Mouse (Mus musculus) liver, postnatal 0 days (tissue): ENCODE measurements at regions not wholly inside any gene's neighbourhood (a gene's known extent, or its start where the extent isn't known, plus 50 kb on each side); places are given as distances from the start of the nearest gene placed in this dataset.
A peak's percentile ranks its signal among the peaks of the same experiment; 100 is the strongest.

ENCODE experiments used
- ATAC-seq: fragments of 200-750 bp; cut with Nextera tagmentation; 2 replicates; pipeline ENCODE4 v1.8.0; 2017; ENCODE audit warnings: mild to moderate bottlenecking, moderate library complexity
- DNase-seq: peaks from one replicate; pipeline ENCODE4 v3.0.0-alpha.2; 2016
- H3K27ac ChIP-seq: fragments of 300-500 bp; sonication (generic); 2 replicates; pipeline ENCODE4 v1.5.1; 2014; ENCODE audit warnings: antibody characterized with exemption, moderate library complexity, mild to moderate bottlenecking, low read depth
- H3K27me3 ChIP-seq: fragments of 300-500 bp; sonication (generic); 2 replicates; pipeline ENCODE4 v1.6.1; 2014; ENCODE audit warnings: low read length, control low read depth, mixed read lengths; ENCODE audit not compliant: insufficient read depth
- H3K36me3 ChIP-seq: fragments of 300-500 bp; sonication (generic); replicated peaks from 2 replicates; pipeline ENCODE4 v1.6.1; 2014; ENCODE audit warnings: mild to moderate bottlenecking, control low read depth, low read length, moderate library complexity, mixed read lengths; ENCODE audit not compliant: insufficient read depth
- H3K4me1 ChIP-seq: fragments of 300-500 bp; sonication (generic); 2 replicates; pipeline ENCODE4 v1.6.1; 2014; ENCODE audit warnings: antibody characterized with exemption, mild to moderate bottlenecking, control low read depth; ENCODE audit not compliant: insufficient read depth
- H3K4me2 ChIP-seq: fragments of 300-500 bp; sonication (generic); 2 replicates; pipeline ENCODE4 v1.6.1; 2014; ENCODE audit warnings: low read depth, mild to moderate bottlenecking, low read length, moderate library complexity, mixed read lengths
- H3K4me3 ChIP-seq: fragments of 300-500 bp; sonication (generic); 2 replicates; pipeline ENCODE4 v1.5.1; 2014; ENCODE audit warnings: low read depth, low read length
- H3K9ac ChIP-seq: fragments of 300-500 bp; sonication (generic); replicated peaks from 2 replicates; pipeline ENCODE4 v1.6.1; 2014; ENCODE audit warnings: mild to moderate bottlenecking, moderate library complexity
- H3K9me3 ChIP-seq: fragments of 300-500 bp; sonication (generic); 2 replicates; pipeline ENCODE4 v1.6.1; 2016; ENCODE audit warnings: mild to moderate bottlenecking, control low read depth, low read length, mixed read lengths
- CTCF ChIP-seq: sonication (generic); IDR thresholded peaks from 2 replicates; pipeline ENCODE4 v1.5.1; 2016; ENCODE audit warnings: antibody characterized with exemption, low read depth
- EP300 ChIP-seq: IDR thresholded peaks from 2 replicates; pipeline ENCODE4 v1.6.1; 2016; ENCODE audit warnings: antibody characterized with exemption, low read depth, mild to moderate bottlenecking
- WGBS: fragments of 180-500 bp; shearing (Covaris S2); extraction: QIAGEN DNeasy Blood & Tissue Kit; methylation state at CpG from one replicate; pipeline ENCODE4 v1.1.7; 2014; ENCODE audit not compliant: insufficient replicate concordance; 5-methylcytosine and 5-hydroxymethylcytosine counted together

- ATAC-seq: no peak
- 44% methylated on average over 9 of the region's 9 CpGs for WGBS
- no peak overlapping the region for H3K9ac ChIP-seq
- H3K27ac ChIP-seq: no peak overlapping the region
- H3K36me3 ChIP-seq: no peaks in the 10 kb centered on the region
- peak; percentile 48 for DNase-seq
- H3K4me2 ChIP-seq: no peak overlapping the region
- no peaks in the 10 kb centered on the region for H3K4me1 ChIP-seq
- no peaks in the 10 kb centered on the region for H3K27me3 ChIP-seq
- TF ChIP-seq EP300: no peak
- TF ChIP-seq CTCF: peak; percentile 56
- no peak overlapping the region for H3K4me3 ChIP-seq
- H3K9me3 ChIP-seq: no peaks in the 10 kb centered on the region
Observed at GRCm38 (mm10) chr15:71240647-71241351, 2593.6 kb upstream of the Gm6569 start.

GRCm38 (mm10) chr15:71243539-71243938 is 2590.8 kb upstream of the Gm6569 start:
- 70% methylated on average over 9 of the region's 9 CpGs for WGBS
- Histone ChIP-seq H3K9ac (no peak overlapping the region), H3K4me2 (no peak overlapping the region), H3K36me3 (no peaks in the 10 kb centered on the region), H3K4me3 (no peak overlapping the region), H3K27me3 (no peaks in the 10 kb centered on the region), H3K4me1 (no peaks in the 10 kb centered on the region), H3K27ac (no peak overlapping the region), H3K9me3 (no peaks in the 10 kb centered on the region)
- no peak for TF ChIP-seq EP300
- TF ChIP-seq CTCF: no peak
- no peak for DNase-seq
- ATAC-seq: no peak

GRCm38 (mm10) chr15:71275876-71276565 is 2558.3 kb upstream of the Gm6569 start:
- H3K4me1 ChIP-seq: no peaks in the 10 kb centered on the region
- H3K9me3 ChIP-seq: no peaks in the 10 kb centered on the region
- TF ChIP-seq EP300 (no peak), CTCF (no peak)
- DNase-seq: no peak
- no peak overlapping the region for H3K9ac ChIP-seq
- H3K36me3 ChIP-seq: no peaks in the 10 kb centered on the region
- ATAC-seq: no peak
- no peak overlapping the region for H3K4me2 ChIP-seq
- no peak overlapping the region for H3K27ac ChIP-seq
- no peak overlapping the region for H3K4me3 ChIP-seq
- WGBS: 84% methylated on average over 2 of the region's 2 CpGs
- no peaks in the 10 kb centered on the region for H3K27me3 ChIP-seq

- TF ChIP-seq EP300 (no peak), CTCF (no peak)
- DNase-seq (no peak), ATAC-seq (no peak)
- 64% methylated on average over 2 of the region's 2 CpGs for WGBS
- no peak overlapping the region for H3K9ac ChIP-seq
- H3K4me2 ChIP-seq: no peak overlapping the region
- H3K27me3 ChIP-seq: no peaks in the 10 kb centered on the region
- no peak overlapping the region for H3K4me3 ChIP-seq
- H3K36me3 ChIP-seq: no peaks in the 10 kb centered on the region
- H3K27ac ChIP-seq: no peak overlapping the region
- H3K4me1 ChIP-seq: no peaks in the 10 kb centered on the region
- H3K9me3 ChIP-seq: no peaks in the 10 kb centered on the region
Observed at GRCm38 (mm10) chr15:71276566-71276912, 2557.8 kb upstream of the Gm6569 start.

GRCm38 (mm10) chr15:71277388-71277787 is 2557.0 kb upstream of the Gm6569 start:
- TF ChIP-seq CTCF: no peak
- TF ChIP-seq EP300: no peak
- no peaks in the 10 kb centered on the region for H3K9me3 ChIP-seq
- no peaks in the 10 kb centered on the region for H3K27me3 ChIP-seq
- H3K4me3 ChIP-seq: no peak overlapping the region
- DNase-seq (no peak), ATAC-seq (no peak)
- no peaks in the 10 kb centered on the region for H3K4me1 ChIP-seq
- no peak overlapping the region for H3K4me2 ChIP-seq
- no peak overlapping the region for H3K9ac ChIP-seq
- 69% methylated on average over 2 of the region's 2 CpGs for WGBS
- no peaks in the 10 kb centered on the region for H3K36me3 ChIP-seq
- H3K27ac ChIP-seq: no peak overlapping the region

- TF ChIP-seq CTCF (no peak), EP300 (no peak)
- H3K9ac ChIP-seq: no peak overlapping the region
- H3K27me3 ChIP-seq: no peaks in the 10 kb centered on the region
- WGBS: 72% methylated on average over 3 of the region's 3 CpGs
- DNase-seq (no peak), ATAC-seq (no peak)
- H3K4me2 ChIP-seq: no peak overlapping the region
- H3K36me3 ChIP-seq: no peaks in the 10 kb centered on the region
- H3K9me3 ChIP-seq: no peaks in the 10 kb centered on the region
- no peak overlapping the region for H3K4me3 ChIP-seq
- H3K4me1 ChIP-seq: no peaks in the 10 kb centered on the region
- no peak overlapping the region for H3K27ac ChIP-seq
Observed at GRCm38 (mm10) chr15:71283775-71284174, 2550.6 kb upstream of the Gm6569 start.
